Mouse (Mus musculus): ENCODE data around the gene Akr1b7.
"Not testable (repeated sequence)": the region's sequence is repeated elsewhere in the genome, so short reads cannot be mapped to it uniquely, and the experiment has no call there.

Gene Akr1b7

GRCm38 (mm10) chr6:34412023-34412422 lies at the start of gene Akr1b7:
TSS of gene Akr1b7 (plus strand) at chr6:34412334.
- DNase-seq (ENCODE audit: extremely low spot score, low spot score) = no peak

- DNase-seq (ENCODE audit: extremely low spot score, low spot score) = no peak
Observed at GRCm38 (mm10) chr6:34364217-34365136, 47.7 kb upstream of the Akr1b7 start.

- DNase-seq (ENCODE audit: extremely low spot score, low spot score) = no peak
Observed at GRCm38 (mm10) chr6:34367998-34368397, 44.1 kb upstream of the Akr1b7 start.

- no peak for DNase-seq (ENCODE audit: extremely low spot score, low spot score)
Observed at GRCm38 (mm10) chr6:34370081-34370480, 42.1 kb upstream of the Akr1b7 start.

- DNase-seq (ENCODE audit: extremely low spot score, low spot score) = peak; percentile 72
Observed at GRCm38 (mm10) chr6:34371700-34372351, 40.3 kb upstream of the Akr1b7 start.

GRCm38 (mm10) chr6:34373841-34374240 lies 38.3 kb upstream of the Akr1b7 start:
- DNase-seq (ENCODE audit: extremely low spot score, low spot score) = no peak

- not testable (repeated sequence) for DNase-seq (ENCODE audit: extremely low spot score, low spot score)
Observed at GRCm38 (mm10) chr6:34375888-34376287, 36.2 kb upstream of the Akr1b7 start.

- DNase-seq (ENCODE audit: extremely low spot score, low spot score) = no peak
Observed at GRCm38 (mm10) chr6:34383401-34383800, 28.7 kb upstream of the Akr1b7 start.

- DNase-seq (ENCODE audit: extremely low spot score, low spot score) = peak; percentile 62
Observed at GRCm38 (mm10) chr6:34384110-34384661, 27.9 kb upstream of the Akr1b7 start, which contains the start of gene Akr1b10. TSS of gene Akr1b10 (plus strand) at chr6:34384218.

GRCm38 (mm10) chr6:34384701-34385370 lies 27.3 kb upstream of the Akr1b7 start:
- peak; percentile 39 for DNase-seq (ENCODE audit: extremely low spot score, low spot score)

- DNase-seq (ENCODE audit: extremely low spot score, low spot score) = no peak
Observed at GRCm38 (mm10) chr6:34388420-34389156, 23.5 kb upstream of the Akr1b7 start.

GRCm38 (mm10) chr6:34395897-34396296 lies 16.2 kb upstream of the Akr1b7 start:
- DNase-seq (ENCODE audit: extremely low spot score, low spot score) = no peak

- no peak for DNase-seq (ENCODE audit: extremely low spot score, low spot score)
Observed at GRCm38 (mm10) chr6:34398431-34398830, 13.7 kb upstream of the Akr1b7 start.

- no peak for DNase-seq (ENCODE audit: extremely low spot score, low spot score)
Observed at GRCm38 (mm10) chr6:34399606-34400220, 12.4 kb upstream of the Akr1b7 start.

GRCm38 (mm10) chr6:34400696-34401095 lies 11.4 kb upstream of the Akr1b7 start:
- no peak for DNase-seq (ENCODE audit: extremely low spot score, low spot score)

GRCm38 (mm10) chr6:34406746-34407145 lies 5.4 kb upstream of the Akr1b7 start:
- no peak for DNase-seq (ENCODE audit: extremely low spot score, low spot score)

- DNase-seq (ENCODE audit: extremely low spot score, low spot score) = no peak
Observed at GRCm38 (mm10) chr6:34407403-34407802, 4.7 kb upstream of the Akr1b7 start.

GRCm38 (mm10) chr6:34412688-34413087 lies 554 bp downstream of the Akr1b7 start:
- DNase-seq (ENCODE audit: extremely low spot score, low spot score) = no peak

GRCm38 (mm10) chr6:34413386-34413785 lies 1.3 kb downstream of the Akr1b7 start:
- not testable (repeated sequence) for DNase-seq (ENCODE audit: extremely low spot score, low spot score)

GRCm38 (mm10) chr6:34416521-34416920 lies 4.4 kb downstream of the Akr1b7 start:
- DNase-seq (ENCODE audit: extremely low spot score, low spot score) = no peak
